Mouse (Mus musculus) CH12.LX (cell line): Measurements from ENCODE around the gene Gzma.

Experiments used
- CTCF ChIP-seq, 2 experiments: IDR thresholded peaks in 1 of 2; conservative IDR thresholded peaks in 1 of 2; 2 replicates each; pipeline ENCODE4 v1.5.1; 2011 to 2012; ENCODE audit warnings: low read depth in 2 of 2, low read length in 2 of 2, improper control_type of control experiment in 1 of 2, inconsistent platforms in 1 of 2, mild to moderate bottlenecking in 1 of 2, moderate library complexity in 1 of 2
- ELF1 ChIP-seq: IDR thresholded peaks from 2 replicates; pipeline ENCODE4 v1.6.1; 2014; ENCODE audit warnings: low read depth, mild to moderate bottlenecking, inconsistent platforms, low read length, improper control_type of control experiment
- EP300 ChIP-seq: IDR thresholded peaks from 2 replicates; pipeline ENCODE4 v1.6.1; 2011; ENCODE audit warnings: low read length, improper control_type of control experiment
- POLR2A ChIP-seq: IDR thresholded peaks from 2 replicates; pipeline ENCODE4 v1.6.1; 2011; ENCODE audit warnings: low read depth, mild to moderate bottlenecking, improper control_type of control experiment, low read length
- ZMIZ1 ChIP-seq: IDR thresholded peaks from 2 replicates; pipeline ENCODE4 v1.6.1; 2012; ENCODE audit warnings: low read depth, mild to moderate bottlenecking, inconsistent platforms, low read length, improper control_type of control experiment

- TF ChIP-seq POLR2A: no peak
- TF ChIP-seq ZMIZ1: no peak
- no peak for TF ChIP-seq CTCF (conservative IDR thresholded peaks at IDR 0.05 in 1 of 2, IDR thresholded peaks at IDR 0.05 in 1 of 2; ENCODE audit: low read depth in 2 of 2, low read length in 2 of 2)
- TF ChIP-seq ELF1: no peak
- TF ChIP-seq EP300: no peak
Measured at GRCm38 (mm10) chr13:113090489-113090888, 10.3 kb downstream of the Gzma start.
